Mouse (Mus musculus): ENCODE measurements at regions not wholly inside any gene's neighbourhood (a gene's known extent, or its start where the extent isn't known, plus 50 kb on each side); places are given as distances from the start of the nearest gene placed in this dataset.

- 59% methylated on average over 6 of the region's 6 CpGs for WGBS
- Histone ChIP-seq H3K27me3 (replicated peaks; ENCODE audit: control insufficient read depth, insufficient read depth, low read length) (no peaks in the 10 kb centered on the region), H3K4me2 (ENCODE audit: low read depth, low read length) (no peak overlapping the region), H3K9me3 (ENCODE audit: control insufficient read depth, low read length) (no peaks in the 10 kb centered on the region), H3K4me1 (ENCODE audit: control insufficient read depth, insufficient read depth, low read length) (no peaks in the 10 kb centered on the region), H3K4me3 (ENCODE audit: low read depth, low read length) (no peak overlapping the region), H3K36me3 (ENCODE audit: control insufficient read depth, insufficient read depth, low read length) (no peaks in the 10 kb centered on the region), H3K27ac (replicated peaks; ENCODE audit: low read depth, low read length) (no peak overlapping the region), H3K9ac (ENCODE audit: low read depth, low read length) (no peak overlapping the region)
- peak; percentile 62 for DNase-seq (ENCODE audit: low spot score)
- ATAC-seq (ENCODE audit: low read depth): 0 out of 2 replicates have a peak, but pooled peaks have one; percentile 55
Measured at GRCm38 (mm10) chr8:49631286-49631685, 787.5 kb upstream of the Tenm3 start.

- Histone ChIP-seq H3K9me3 (ENCODE audit: control insufficient read depth, low read length) (no peaks in the 10 kb centered on the region), H3K27me3 (replicated peaks; ENCODE audit: control insufficient read depth, insufficient read depth, low read length) (no peaks in the 10 kb centered on the region), H3K4me2 (ENCODE audit: low read depth, low read length) (no peak overlapping the region), H3K27ac (replicated peaks; ENCODE audit: low read depth, low read length) (no peak overlapping the region), H3K4me3 (ENCODE audit: low read depth, low read length) (no peak overlapping the region), H3K9ac (ENCODE audit: low read depth, low read length) (no peak overlapping the region), H3K36me3 (ENCODE audit: control insufficient read depth, insufficient read depth, low read length) (no peaks in the 10 kb centered on the region), H3K4me1 (ENCODE audit: control insufficient read depth, insufficient read depth, low read length) (no peaks in the 10 kb centered on the region)
- ATAC-seq (ENCODE audit: low read depth) (no peak), DNase-seq (ENCODE audit: low spot score) (no peak)
- 41% methylated on average over 10 of the region's 10 CpGs for WGBS
Measured at GRCm38 (mm10) chr8:49627966-49628495, 784.3 kb upstream of the Tenm3 start.

DNA sequence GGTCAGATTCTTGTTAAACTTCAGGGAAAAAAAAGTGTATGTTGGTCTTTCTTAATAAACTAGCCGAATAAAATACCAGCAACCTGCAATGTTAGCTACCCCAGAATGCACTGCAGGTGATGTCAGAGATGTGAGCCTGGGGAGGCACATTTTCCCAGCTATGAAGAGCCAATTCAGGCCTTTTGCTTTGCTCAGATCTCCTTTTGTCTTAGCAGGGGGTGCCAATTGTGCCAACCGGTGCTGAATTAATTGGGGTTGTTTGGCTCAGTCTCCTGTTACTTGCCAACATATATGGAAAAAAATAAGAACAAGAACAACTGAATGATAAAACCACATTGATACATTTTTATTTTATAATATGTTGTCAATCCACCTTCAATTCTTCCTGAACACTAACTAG is 751.8 kb upstream of the Tenm3 start:
- Histone ChIP-seq H3K4me3 (ENCODE audit: low read depth, low read length) (no peak overlapping the region), H3K9ac (ENCODE audit: low read depth, low read length) (no peak overlapping the region), H3K9me3 (ENCODE audit: control insufficient read depth, low read length) (no peaks in the 10 kb centered on the region), H3K4me2 (ENCODE audit: low read depth, low read length) (no peak overlapping the region), H3K36me3 (ENCODE audit: control insufficient read depth, insufficient read depth, low read length) (no peaks in the 10 kb centered on the region), H3K27ac (replicated peaks; ENCODE audit: low read depth, low read length) (no peak overlapping the region), H3K4me1 (ENCODE audit: control insufficient read depth, insufficient read depth, low read length) (no peaks in the 10 kb centered on the region), H3K27me3 (replicated peaks; ENCODE audit: control insufficient read depth, insufficient read depth, low read length) (no peaks in the 10 kb centered on the region)
- DNase-seq (ENCODE audit: low spot score) (no peak), ATAC-seq (ENCODE audit: low read depth) (no peak)
- WGBS: 67% methylated on average over 2 of the region's 2 CpGs

- Histone ChIP-seq H3K27ac (replicated peaks; ENCODE audit: low read depth, low read length) (no peak overlapping the region), H3K4me2 (ENCODE audit: low read depth, low read length) (no peak overlapping the region), H3K4me3 (ENCODE audit: low read depth, low read length) (no peak overlapping the region), H3K4me1 (ENCODE audit: control insufficient read depth, insufficient read depth, low read length) (no peaks in the 10 kb centered on the region), H3K36me3 (ENCODE audit: control insufficient read depth, insufficient read depth, low read length) (no peaks in the 10 kb centered on the region), H3K27me3 (replicated peaks; ENCODE audit: control insufficient read depth, insufficient read depth, low read length) (no peaks in the 10 kb centered on the region), H3K9me3 (ENCODE audit: control insufficient read depth, low read length) (no peaks in the 10 kb centered on the region), H3K9ac (ENCODE audit: low read depth, low read length) (no peak overlapping the region)
- 27% methylated on average over 3 of the region's 3 CpGs for WGBS
- ATAC-seq (ENCODE audit: low read depth) (no peak), DNase-seq (ENCODE audit: low spot score) (peak; percentile 4)
Measured at GRCm38 (mm10) chr8:49567423-49567822, 723.7 kb upstream of the Tenm3 start.

GRCm38 (mm10) chr8:49563499-49564279 is 719.9 kb upstream of the Tenm3 start:
- no peaks in the 10 kb centered on the region for H3K9me3 ChIP-seq (ENCODE audit: control insufficient read depth, low read length)
- ATAC-seq (ENCODE audit: low read depth) (no peak), DNase-seq (ENCODE audit: low spot score) (no peak)
- no peak overlapping the region for H3K27ac ChIP-seq (replicated peaks; ENCODE audit: low read depth, low read length)
- no peak overlapping the region for H3K4me3 ChIP-seq (ENCODE audit: low read depth, low read length)
- H3K9ac ChIP-seq (ENCODE audit: low read depth, low read length): no peak overlapping the region
- no peaks in the 10 kb centered on the region for H3K27me3 ChIP-seq (replicated peaks; ENCODE audit: control insufficient read depth, insufficient read depth, low read length)
- 82% methylated on average over 5 of the region's 5 CpGs for WGBS
- H3K4me2 ChIP-seq (ENCODE audit: low read depth, low read length): no peak overlapping the region
- no peaks in the 10 kb centered on the region for H3K36me3 ChIP-seq (ENCODE audit: control insufficient read depth, insufficient read depth, low read length)
- H3K4me1 ChIP-seq (ENCODE audit: control insufficient read depth, insufficient read depth, low read length): no peaks in the 10 kb centered on the region

DNA sequence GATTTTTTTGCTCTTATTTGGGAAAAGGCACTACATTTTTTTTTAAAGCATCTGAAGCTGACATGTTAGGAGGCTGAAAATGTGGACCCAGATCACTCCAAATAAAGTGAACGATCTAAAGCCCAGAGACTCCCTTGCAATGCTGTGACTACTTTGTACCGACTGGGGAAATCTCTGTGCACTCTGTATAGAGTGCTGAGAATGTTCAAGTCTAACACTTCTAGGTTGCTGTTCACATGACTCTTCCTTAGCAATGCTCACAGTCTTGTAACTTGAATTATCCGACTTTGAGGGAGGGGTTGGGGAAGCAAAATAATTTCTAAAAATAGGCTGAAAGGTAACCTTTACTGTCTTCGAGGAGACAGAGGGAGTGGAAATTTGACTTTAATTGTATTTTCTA is 719.2 kb upstream of the Tenm3 start:
- H3K4me1 ChIP-seq (ENCODE audit: control insufficient read depth, insufficient read depth, low read length): no peaks in the 10 kb centered on the region
- no peak for ATAC-seq (ENCODE audit: low read depth)
- no peaks in the 10 kb centered on the region for H3K36me3 ChIP-seq (ENCODE audit: control insufficient read depth, insufficient read depth, low read length)
- no peak overlapping the region for H3K9ac ChIP-seq (ENCODE audit: low read depth, low read length)
- H3K27me3 ChIP-seq (replicated peaks; ENCODE audit: control insufficient read depth, insufficient read depth, low read length): no peaks in the 10 kb centered on the region
- 81% methylated on average over 4 of the region's 4 CpGs for WGBS
- H3K4me2 ChIP-seq (ENCODE audit: low read depth, low read length): no peak overlapping the region
- no peak for DNase-seq (ENCODE audit: low spot score)
- no peaks in the 10 kb centered on the region for H3K9me3 ChIP-seq (ENCODE audit: control insufficient read depth, low read length)
- no peak overlapping the region for H3K27ac ChIP-seq (replicated peaks; ENCODE audit: low read depth, low read length)
- H3K4me3 ChIP-seq (ENCODE audit: low read depth, low read length): no peak overlapping the region

- peak; percentile 79 for DNase-seq (ENCODE audit: low spot score)
- 54% methylated on average over 7 of the region's 7 CpGs for WGBS
- no peak overlapping the region for H3K4me2 ChIP-seq (ENCODE audit: low read depth, low read length)
Measured at GRCm38 (mm10) chr8:49555724-49556457, 712.1 kb upstream of the Tenm3 start.

DNA sequence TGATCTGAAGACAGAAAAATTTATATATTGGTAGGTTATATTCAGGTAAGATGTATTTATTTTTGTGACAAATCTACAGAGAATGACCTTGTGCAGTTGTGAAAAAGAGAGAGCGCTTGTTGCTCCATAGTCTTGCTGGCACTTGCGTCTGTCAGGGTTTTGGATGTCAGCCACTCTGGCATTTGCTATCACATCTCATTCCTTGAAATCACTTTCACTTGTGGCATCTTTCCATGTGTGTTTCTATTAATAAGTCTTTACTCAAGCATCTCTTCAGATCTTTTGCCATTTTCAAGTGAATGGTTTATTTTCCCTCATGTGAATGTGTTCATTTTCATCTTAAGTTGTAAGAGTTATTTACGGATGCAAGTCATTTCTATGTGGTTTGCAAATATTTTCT is 709.4 kb upstream of the Tenm3 start:
- Histone ChIP-seq H3K9me3 (ENCODE audit: control insufficient read depth, low read length) (no peaks in the 10 kb centered on the region), H3K4me2 (ENCODE audit: low read depth, low read length) (no peak overlapping the region), H3K27ac (replicated peaks; ENCODE audit: low read depth, low read length) (no peak overlapping the region), H3K9ac (ENCODE audit: low read depth, low read length) (no peak overlapping the region), H3K4me1 (ENCODE audit: control insufficient read depth, insufficient read depth, low read length) (no peaks in the 10 kb centered on the region), H3K27me3 (replicated peaks; ENCODE audit: control insufficient read depth, insufficient read depth, low read length) (no peaks in the 10 kb centered on the region), H3K4me3 (ENCODE audit: low read depth, low read length) (no peak overlapping the region), H3K36me3 (ENCODE audit: control insufficient read depth, insufficient read depth, low read length) (no peaks in the 10 kb centered on the region)
- no peak for ATAC-seq (ENCODE audit: low read depth)
- 78% methylated on average over 3 of the region's 3 CpGs for WGBS
- peak; percentile 36 for DNase-seq (ENCODE audit: low spot score)

More at GRCm38 (mm10) chr8:49555724-49556457, 712.1 kb upstream of the Tenm3 start:
- Histone ChIP-seq H3K9ac (ENCODE audit: low read depth, low read length) (no peak overlapping the region), H3K27ac (replicated peaks; ENCODE audit: low read depth, low read length) (no peak overlapping the region), H3K4me3 (ENCODE audit: low read depth, low read length) (no peak overlapping the region), H3K36me3 (ENCODE audit: control insufficient read depth, insufficient read depth, low read length) (no peaks in the 10 kb centered on the region), H3K4me1 (ENCODE audit: control insufficient read depth, insufficient read depth, low read length) (no peaks in the 10 kb centered on the region), H3K9me3 (ENCODE audit: control insufficient read depth, low read length) (no peaks in the 10 kb centered on the region), H3K27me3 (replicated peaks; ENCODE audit: control insufficient read depth, insufficient read depth, low read length) (no peaks in the 10 kb centered on the region)
- no peak for ATAC-seq (ENCODE audit: low read depth)
